Mouse (Mus musculus): ENCODE data around the gene Tyw1. TPM values are rescaled to one million over a fixed set of nuclear protein-coding genes. Genes with fewer than 3 reads are reported as not detected.

Gene Tyw1
- polyA plus RNA-seq, 1 experiment from 2014 or later = 20.8 TPM

DNA sequence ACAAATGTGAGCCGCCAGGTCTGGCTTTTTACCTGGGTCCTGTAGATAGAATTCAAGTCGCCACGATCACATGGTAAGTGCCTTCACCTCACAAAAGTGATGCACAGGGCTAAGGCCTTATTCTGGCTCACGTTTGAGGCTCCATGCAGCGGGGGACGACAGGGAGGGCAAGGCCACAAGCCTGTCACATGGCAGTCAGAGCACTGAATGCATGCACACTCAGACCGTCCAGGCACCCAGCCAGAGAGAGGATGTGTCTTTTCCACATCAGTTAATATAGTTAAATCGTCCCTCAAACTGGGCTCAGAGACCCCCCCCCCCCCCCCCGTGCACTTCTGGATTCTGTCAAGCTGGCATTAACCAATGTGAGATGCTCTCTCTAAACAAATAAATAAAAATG lies 60.9 kb downstream of the Tyw1 start:
- Histone ChIP-seq H3K27ac (no peak overlapping the region), H3K9me3 (replicated peaks; ENCODE audit: low read length) (no peaks in the 10 kb centered on the region), H3K4me2 (ENCODE audit: low read length) (no peak overlapping the region), H3K4me1 (replicated peaks; ENCODE audit: insufficient read depth, low read length) (no peaks in the 10 kb centered on the region), H3K4me3 (replicated peaks; ENCODE audit: low read depth, low read length) (no peak overlapping the region), H3K36me3 (ENCODE audit: insufficient read depth, low read length) (peaks cover 4% of the 10 kb centered on the region; the same call in 1 of the 2 replicates), H3K9ac (ENCODE audit: low read depth, low read length) (no peak overlapping the region), H3K27me3 (ENCODE audit: insufficient read depth, low read length) (no peaks in the 10 kb centered on the region)
- DNase-seq (ENCODE audit: low spot score) = no peak
- TF ChIP-seq CTCF (IDR thresholded peaks at IDR 0.05; ENCODE audit: low read depth) = no peak
- 83% methylated on average over 9 of the region's 9 CpGs for WGBS
- ATAC-seq (replicated peaks; ENCODE audit: low FRiP score, low read depth) = no peak

DNA sequence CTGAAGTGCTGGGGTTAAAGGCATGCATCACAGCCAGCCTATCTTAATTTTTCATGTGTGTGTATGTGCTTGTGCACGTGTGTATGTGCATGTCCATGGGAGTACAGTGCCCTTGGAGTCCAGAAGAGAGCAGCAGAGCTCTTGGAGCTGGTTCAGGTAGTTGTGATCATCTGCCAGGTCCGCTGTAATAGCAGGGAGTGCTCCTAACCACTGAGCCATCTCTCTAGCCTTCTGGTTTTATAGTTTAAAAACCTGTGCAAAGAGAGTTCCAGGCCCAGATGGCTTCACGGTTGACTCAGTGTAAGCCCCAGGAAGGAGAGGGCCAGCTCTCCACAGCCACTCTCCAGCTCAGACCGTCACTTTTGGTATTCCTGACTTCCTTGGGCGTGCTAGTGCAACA lies 64.4 kb downstream of the Tyw1 start:
- Histone ChIP-seq H3K9me3 (replicated peaks; ENCODE audit: low read length) (no peaks in the 10 kb centered on the region), H3K9ac (ENCODE audit: low read depth, low read length) (no peak overlapping the region), H3K27ac (no peak overlapping the region), H3K4me1 (replicated peaks; ENCODE audit: insufficient read depth, low read length) (no peaks in the 10 kb centered on the region), H3K4me2 (ENCODE audit: low read length) (no peak overlapping the region), H3K36me3 (ENCODE audit: insufficient read depth, low read length) (peaks cover 4% of the 10 kb centered on the region; the same call in 1 of the 2 replicates), H3K4me3 (replicated peaks; ENCODE audit: low read depth, low read length) (no peak overlapping the region), H3K27me3 (ENCODE audit: insufficient read depth, low read length) (no peaks in the 10 kb centered on the region)
- 91% methylated on average over 5 of the region's 5 CpGs for WGBS
- ATAC-seq (replicated peaks; ENCODE audit: low FRiP score, low read depth) (no peak), DNase-seq (ENCODE audit: low spot score) (no peak)
- no peak for TF ChIP-seq CTCF (IDR thresholded peaks at IDR 0.05; ENCODE audit: low read depth)

DNA sequence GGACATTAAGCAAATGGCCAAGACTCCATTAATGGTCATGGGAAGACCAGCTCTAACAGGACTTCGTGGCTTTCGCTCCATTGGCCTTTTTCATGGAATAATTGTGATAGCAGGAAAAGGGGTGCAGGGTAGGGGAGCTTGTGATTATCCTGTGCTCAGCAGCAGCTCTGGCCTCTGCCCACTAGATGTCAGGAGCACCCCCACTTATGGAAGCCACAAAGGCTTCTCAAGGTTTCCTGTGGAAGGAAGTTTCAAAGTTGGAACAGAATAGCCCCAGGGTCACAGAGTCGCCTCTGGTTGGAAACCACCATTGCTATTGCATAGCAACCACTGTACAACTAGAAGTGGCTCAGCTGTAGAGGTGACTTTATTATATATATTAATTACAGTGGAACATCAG lies 65.1 kb downstream of the Tyw1 start:
- peak; percentile 65 for TF ChIP-seq CTCF (IDR thresholded peaks at IDR 0.05; ENCODE audit: low read depth)
- Histone ChIP-seq H3K4me2 (ENCODE audit: low read length) (no peak overlapping the region), H3K9me3 (replicated peaks; ENCODE audit: low read length) (no peaks in the 10 kb centered on the region), H3K4me1 (replicated peaks; ENCODE audit: insufficient read depth, low read length) (no peaks in the 10 kb centered on the region), H3K27ac (no peak overlapping the region), H3K4me3 (replicated peaks; ENCODE audit: low read depth, low read length) (no peak overlapping the region), H3K9ac (ENCODE audit: low read depth, low read length) (no peak overlapping the region), H3K36me3 (ENCODE audit: insufficient read depth, low read length) (0 out of 2 replicates have a peak, but pooled peaks cover 9% of the 10 kb centered on the region), H3K27me3 (ENCODE audit: insufficient read depth, low read length) (no peaks in the 10 kb centered on the region)
- ATAC-seq (replicated peaks; ENCODE audit: low FRiP score, low read depth) = no peak
- DNase-seq (ENCODE audit: low spot score) = peak; percentile 66
- 67% methylated on average over 3 of the region's 3 CpGs for WGBS

DNA sequence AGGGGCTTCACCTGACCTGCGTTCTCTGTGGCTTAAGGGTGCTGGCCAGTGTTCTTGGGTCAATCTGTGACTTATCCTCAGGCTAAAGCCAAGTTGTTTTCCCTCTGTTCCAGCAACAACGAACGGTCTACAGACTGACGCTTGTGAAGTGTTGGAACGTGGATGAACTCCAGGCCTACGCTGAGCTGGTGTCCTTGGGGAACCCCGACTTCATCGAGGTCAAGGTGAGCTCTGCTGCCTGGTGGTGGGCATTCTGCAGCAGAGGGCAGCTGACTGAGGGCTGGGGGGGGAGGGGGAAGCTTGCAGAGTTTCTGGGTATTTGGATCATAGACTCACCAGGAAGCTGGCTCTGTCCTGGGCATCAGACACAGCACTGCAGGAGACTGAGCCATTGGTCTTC lies 70.1 kb downstream of the Tyw1 start:
- no peaks in the 10 kb centered on the region for H3K27me3 ChIP-seq (ENCODE audit: insufficient read depth, low read length)
- no peak overlapping the region for H3K27ac ChIP-seq
- H3K9ac ChIP-seq (ENCODE audit: low read depth, low read length) = no peak overlapping the region
- H3K4me2 ChIP-seq (ENCODE audit: low read length) = no peak overlapping the region
- DNase-seq (ENCODE audit: low spot score) = no peak
- H3K9me3 ChIP-seq (replicated peaks; ENCODE audit: low read length) = no peaks in the 10 kb centered on the region
- ATAC-seq (replicated peaks; ENCODE audit: low FRiP score, low read depth) = no peak
- WGBS = 90% methylated on average over 8 of the region's 8 CpGs
- no peak for TF ChIP-seq CTCF (IDR thresholded peaks at IDR 0.05; ENCODE audit: low read depth)
- H3K36me3 ChIP-seq (ENCODE audit: insufficient read depth, low read length) = 0 out of 2 replicates have a peak, but pooled peaks cover 8% of the 10 kb centered on the region
- 0 out of 2 replicates have a peak, but pooled peaks cover 4% of the 10 kb centered on the region for H3K4me1 ChIP-seq (replicated peaks; ENCODE audit: insufficient read depth, low read length)
- H3K4me3 ChIP-seq (replicated peaks; ENCODE audit: low read depth, low read length) = no peak overlapping the region

DNA sequence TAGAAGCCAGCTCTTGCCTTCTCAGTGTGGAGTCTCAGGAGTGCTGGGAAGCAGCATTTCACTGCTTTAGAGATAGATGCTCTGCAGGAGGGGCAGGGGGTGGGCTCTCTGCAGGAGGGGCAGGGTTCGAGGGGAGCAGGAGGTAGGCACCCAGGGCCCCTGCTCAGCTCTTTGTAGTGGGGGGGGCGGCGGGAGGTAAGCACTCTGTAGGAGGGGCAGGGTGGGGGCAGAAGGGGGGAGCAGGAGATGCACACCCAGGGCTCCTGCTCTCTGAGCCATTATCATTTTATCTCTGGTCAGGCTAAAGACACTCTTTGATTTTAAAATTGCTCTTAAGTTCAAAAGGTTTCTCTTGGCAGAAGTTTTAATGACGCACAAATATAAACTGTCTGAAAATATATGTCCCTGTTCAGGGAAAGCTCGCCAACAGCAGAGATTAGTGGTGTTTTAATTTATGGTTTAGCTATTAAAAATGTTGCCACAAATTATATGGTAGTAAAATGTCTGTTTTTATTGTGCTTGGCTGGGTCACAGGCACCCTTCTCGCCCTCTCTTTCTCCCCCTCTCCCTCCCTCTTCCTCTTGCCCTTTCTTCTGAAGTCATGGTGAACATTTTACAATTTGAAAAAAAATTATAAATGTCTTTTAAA lies 72.3 kb downstream of the Tyw1 start:
- Histone ChIP-seq H3K4me1 (replicated peaks; ENCODE audit: insufficient read depth, low read length) (0 out of 2 replicates have a peak, but pooled peaks cover 4% of the 10 kb centered on the region), H3K9me3 (replicated peaks; ENCODE audit: low read length) (no peaks in the 10 kb centered on the region), H3K4me2 (ENCODE audit: low read length) (no peak overlapping the region), H3K27me3 (ENCODE audit: insufficient read depth, low read length) (no peaks in the 10 kb centered on the region), H3K9ac (ENCODE audit: low read depth, low read length) (no peak overlapping the region), H3K27ac (no peak overlapping the region), H3K4me3 (replicated peaks; ENCODE audit: low read depth, low read length) (no peak overlapping the region), H3K36me3 (ENCODE audit: insufficient read depth, low read length) (0 out of 2 replicates have a peak, but pooled peaks cover 8% of the 10 kb centered on the region)
- WGBS = 34% methylated on average over 6 of the region's 6 CpGs
- TF ChIP-seq CTCF (IDR thresholded peaks at IDR 0.05; ENCODE audit: low read depth) = no peak
- ATAC-seq (replicated peaks; ENCODE audit: low FRiP score, low read depth) = 0 out of 2 replicates have a peak, but pooled peaks have one; percentile 7
- DNase-seq (ENCODE audit: low spot score) = peak; percentile 84

DNA sequence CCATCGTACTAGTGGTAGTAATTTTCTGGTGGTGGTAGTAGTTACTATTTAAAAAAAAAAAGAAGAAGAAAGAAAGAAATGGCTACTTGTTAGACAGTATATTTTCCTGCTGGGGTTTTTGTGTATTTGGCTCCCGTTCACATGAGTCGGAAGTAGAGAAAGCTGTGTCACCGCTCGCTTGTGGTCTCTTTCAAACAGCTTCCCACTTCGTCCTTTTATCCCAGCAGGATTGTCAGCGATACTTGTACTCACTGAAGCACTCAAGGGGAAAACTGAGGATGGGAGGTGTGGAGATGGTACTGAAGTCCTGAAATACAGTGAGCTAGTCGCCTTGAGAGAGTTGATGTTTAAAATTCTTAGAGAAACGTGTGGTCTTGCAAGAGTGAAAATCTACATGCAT lies 72.9 kb downstream of the Tyw1 start:
- peak; percentile 63 for DNase-seq (ENCODE audit: low spot score)
- Histone ChIP-seq H3K27ac (peak overlapping the region; percentile 52), H3K9ac (ENCODE audit: low read depth, low read length) (no peak overlapping the region), H3K4me1 (replicated peaks; ENCODE audit: insufficient read depth, low read length) (0 out of 2 replicates have a peak, but pooled peaks cover 4% of the 10 kb centered on the region), H3K36me3 (ENCODE audit: insufficient read depth, low read length) (0 out of 2 replicates have a peak, but pooled peaks cover 8% of the 10 kb centered on the region), H3K27me3 (ENCODE audit: insufficient read depth, low read length) (no peaks in the 10 kb centered on the region), H3K4me3 (replicated peaks; ENCODE audit: low read depth, low read length) (no peak overlapping the region), H3K9me3 (replicated peaks; ENCODE audit: low read length) (no peaks in the 10 kb centered on the region), H3K4me2 (ENCODE audit: low read length) (no peak overlapping the region)
- WGBS = 47% methylated on average over 9 of the region's 9 CpGs
- ATAC-seq (replicated peaks; ENCODE audit: low FRiP score, low read depth) = no peak
- TF ChIP-seq CTCF (IDR thresholded peaks at IDR 0.05; ENCODE audit: low read depth) = no peak
